Mouse (Mus musculus) myocyte (in vitro differentiated cells): ENCODE measurements around the gene Mrps6.

Experiments used
- E2F4 ChIP-seq: IDR thresholded peaks from one replicate; pipeline ENCODE4 v1.6.1; 2011; ENCODE audit warnings: mild to moderate bottlenecking, control low read depth, moderate library complexity; ENCODE audit not compliant: insufficient read depth
- POLR2A ChIP-seq: IDR thresholded peaks from one replicate; pipeline ENCODE4 v1.6.1; 2011; ENCODE audit warnings: low read depth, mild to moderate bottlenecking, control low read depth, moderate library complexity; ENCODE audit not compliant: insufficient read length
- SRF ChIP-seq: IDR thresholded peaks from one replicate; pipeline ENCODE4 v1.6.1; 2011; ENCODE audit warnings: low read depth; ENCODE audit not compliant: control insufficient read depth, insufficient read length
- USF1 ChIP-seq: IDR thresholded peaks from one replicate; pipeline ENCODE4 v1.6.1; 2011; ENCODE audit warnings: low read depth, mild to moderate bottlenecking, control low read depth, moderate library complexity

DNA sequence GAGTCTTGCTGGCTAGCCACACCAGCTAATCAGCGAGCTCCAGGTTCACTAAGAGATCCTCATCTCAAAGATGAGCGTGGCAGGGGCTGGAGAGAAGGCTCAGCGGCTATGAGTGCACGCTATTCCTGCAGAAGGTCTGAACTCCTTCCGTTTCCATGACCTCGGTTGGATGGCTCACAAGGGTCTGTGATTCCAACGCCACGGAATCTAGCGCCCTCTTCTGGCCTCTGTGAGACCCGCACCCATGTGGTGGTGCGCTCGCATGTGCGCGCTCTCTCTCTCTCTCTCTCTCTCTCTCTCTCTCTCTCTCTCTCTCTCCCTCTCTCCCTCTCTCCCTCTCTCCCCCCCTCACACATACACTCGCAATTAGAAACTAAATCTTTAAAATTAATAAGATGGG is 78.2 kb downstream of the Mrps6 start:
- TF ChIP-seq POLR2A = no peak
- TF ChIP-seq E2F4 = no peak
- TF ChIP-seq SRF = no peak
- TF ChIP-seq USF1 = no peak
